Mouse (Mus musculus) hindbrain, embryonic 11.5 days (tissue): ENCODE data around the gene Atp6v1g2. TPM values are rescaled to one million over a fixed set of nuclear protein-coding genes. Genes with fewer than 3 reads are reported as not detected.
"Not testable (repeated sequence)": the region's sequence is repeated elsewhere in the genome, so short reads cannot be mapped to it uniquely, and the experiment has no call there.

Experiments used
- ATAC-seq: fragments of 200-750 bp; cut with Nextera tagmentation; 2 replicates; pipeline ENCODE4 v1.8.0; 2017; ENCODE audit warnings: mild to moderate bottlenecking, moderate TSS enrichment, moderate library complexity; ENCODE audit not compliant: low FRiP score
- DNase-seq: peaks from one replicate; pipeline ENCODE4 v3.0.0-alpha.2; 2015; ENCODE audit warnings: low spot score
- H3K27ac ChIP-seq: fragments of 300-500 bp; sonication (generic); 2 replicates; pipeline ENCODE4 v1.5.1; 2014; ENCODE audit warnings: mild to moderate bottlenecking, low read depth, low read length
- H3K27me3 ChIP-seq: fragments of 300-500 bp; sonication (generic); 2 replicates; pipeline ENCODE4 v1.6.1; 2014; ENCODE audit warnings: mild to moderate bottlenecking, low read length, moderate library complexity, mixed read lengths; ENCODE audit not compliant: control insufficient read depth, insufficient read depth
- H3K36me3 ChIP-seq: fragments of 300-500 bp; sonication (generic); 2 replicates; pipeline ENCODE4 v1.6.1; 2014; ENCODE audit warnings: mild to moderate bottlenecking, low read length, moderate library complexity, mixed read lengths; ENCODE audit not compliant: control insufficient read depth, insufficient read depth
- H3K4me1 ChIP-seq: fragments of 300-500 bp; sonication (generic); replicated peaks from 2 replicates; pipeline ENCODE4 v1.6.1; 2014; ENCODE audit warnings: low read length, mixed read lengths; ENCODE audit not compliant: control insufficient read depth, insufficient read depth
- H3K4me2 ChIP-seq: fragments of 300-500 bp; sonication (generic); replicated peaks from 2 replicates; pipeline ENCODE4 v1.6.1; 2014; ENCODE audit warnings: mild to moderate bottlenecking, low read depth, low read length
- H3K4me3 ChIP-seq: fragments of 300-500 bp; sonication (generic); 2 replicates; pipeline ENCODE4 v1.5.1; 2014; ENCODE audit warnings: low read depth, low read length
- H3K9ac ChIP-seq: fragments of 300-500 bp; sonication (generic); 2 replicates; pipeline ENCODE4 v1.6.1; 2014; ENCODE audit warnings: low read depth, low read length
- H3K9me3 ChIP-seq: fragments of 300-500 bp; sonication (generic); 2 replicates; pipeline ENCODE4 v1.6.1; 2016; ENCODE audit warnings: low read length; ENCODE audit not compliant: control insufficient read depth
- WGBS: fragments of 180-500 bp; shearing (Covaris S2); extraction: QIAGEN DNeasy Blood & Tissue Kit; methylation state at CpG from one replicate; pipeline ENCODE4 v1.1.7; 2014; 5-methylcytosine and 5-hydroxymethylcytosine counted together
- polyA plus RNA-seq: library from polyadenylated mRNA; unstranded; fragments of >200 nt; fragmentation: Nextera tagmentation; extraction: Ambion mirVana; gene quantifications from 2 replicates; pipeline ENCODE4 v1.2.1, GENCODE M21; 2014

Atp6v1g2 gene
- polyA plus RNA-seq, 1 experiment from 2014 or later = 14.7 TPM

- H3K36me3 ChIP-seq = no peaks in the 10 kb centered on the region
- 92% methylated on average over 10 of the region's 10 CpGs for WGBS
- H3K4me3 ChIP-seq = no peak overlapping the region
- no peak overlapping the region for H3K4me2 ChIP-seq
- DNase-seq (no peak), ATAC-seq (no peak)
- no peak overlapping the region for H3K9ac ChIP-seq
- H3K27me3 ChIP-seq = no peaks in the 10 kb centered on the region
- no peaks in the 10 kb centered on the region for H3K9me3 ChIP-seq
- H3K27ac ChIP-seq = no peak overlapping the region
- H3K4me1 ChIP-seq = no peaks in the 10 kb centered on the region
Measured at GRCm38 (mm10) chr17:35231022-35231421, 2.4 kb upstream of the Atp6v1g2 start.

GRCm38 (mm10) chr17:35232043-35232442 is 1.4 kb upstream of the Atp6v1g2 start:
- DNase-seq = peak; percentile 94
- no peak overlapping the region for H3K4me2 ChIP-seq
- WGBS = 14% methylated on average over 12 of the region's 12 CpGs
- H3K4me1 ChIP-seq = 0 out of 2 replicates have a peak, but pooled peaks cover 3% of the 10 kb centered on the region
- no peak overlapping the region for H3K9ac ChIP-seq
- no peaks in the 10 kb centered on the region for H3K36me3 ChIP-seq
- ATAC-seq = no peak
- H3K27ac ChIP-seq = no peak overlapping the region
- no peak overlapping the region for H3K4me3 ChIP-seq
- no peaks in the 10 kb centered on the region for H3K9me3 ChIP-seq
- no peaks in the 10 kb centered on the region for H3K27me3 ChIP-seq

- Histone ChIP-seq H3K27ac (no peak overlapping the region), H3K9me3 (no peaks in the 10 kb centered on the region), H3K4me2 (no peak overlapping the region), H3K36me3 (no peaks in the 10 kb centered on the region), H3K27me3 (no peaks in the 10 kb centered on the region), H3K4me1 (0 out of 2 replicates have a peak, but pooled peaks cover 3% of the 10 kb centered on the region), H3K9ac (no peak overlapping the region), H3K4me3 (no peak overlapping the region)
- WGBS = 93% methylated on average over 5 of the region's 5 CpGs
- ATAC-seq (no peak), DNase-seq (no peak)
Measured at GRCm38 (mm10) chr17:35232659-35233058, 801 bp upstream of the Atp6v1g2 start.

- not testable (repeated sequence) for H3K4me1 ChIP-seq, H3K9me3 ChIP-seq, H3K27me3 ChIP-seq, H3K9ac ChIP-seq, H3K4me3 ChIP-seq, H3K27ac ChIP-seq, H3K36me3 ChIP-seq, DNase-seq, ATAC-seq, H3K4me2 ChIP-seq
- WGBS = 92% methylated on average over 7 of the region's 7 CpGs
Measured at GRCm38 (mm10) chr17:35234090-35234489, 630 bp downstream of the Atp6v1g2 start.

- H3K4me1 ChIP-seq = 0 out of 2 replicates have a peak, but pooled peaks cover 3% of the 10 kb centered on the region
- WGBS = 6% methylated on average over 22 of the region's 31 CpGs
- ATAC-seq (peak; percentile 20; the same call in 1 of the 2 replicates), DNase-seq (peak; percentile 68)
- H3K9me3 ChIP-seq = no peaks in the 10 kb centered on the region
- peak overlapping the region; percentile 87 for H3K9ac ChIP-seq
- no peaks in the 10 kb centered on the region for H3K27me3 ChIP-seq
- H3K36me3 ChIP-seq = no peaks in the 10 kb centered on the region
- peak overlapping the region; percentile 86 for H3K27ac ChIP-seq
- H3K4me2 ChIP-seq = peak overlapping the region; percentile 79
- H3K4me3 ChIP-seq = peak overlapping the region; percentile 46
Measured at GRCm38 (mm10) chr17:35234903-35235302, 1.4 kb downstream of the Atp6v1g2 start.

GRCm38 (mm10) chr17:35235614-35236389 is 2.3 kb downstream of the Atp6v1g2 start, which contains the start of gene Nfkbil1:
Nfkbil1 (minus strand) TSS chr17:35235792.
- peak within 1 kb of the TSS; percentile 87 for H3K9ac ChIP-seq
- no peaks in the 10 kb centered on the region for H3K36me3 ChIP-seq
- peak within 1 kb of the TSS; percentile 86 for H3K27ac ChIP-seq
- peak within 1 kb of the TSS; percentile 79 for H3K4me2 ChIP-seq
- no peaks in the 10 kb centered on the region for H3K9me3 ChIP-seq
- no peaks in the 10 kb centered on the region for H3K27me3 ChIP-seq
- WGBS = under 1% methylated on average over 35 of the region's 35 CpGs
- H3K4me3 ChIP-seq = peak within 1 kb of the TSS; percentile 46
- DNase-seq = peak; percentile 91
- H3K4me1 ChIP-seq = peaks cover 6% of the 10 kb centered on the region
- peak; percentile 83 for ATAC-seq

- no peaks in the 10 kb centered on the region for H3K9me3 ChIP-seq
- H3K4me3 ChIP-seq = peak overlapping the region; percentile 46
- ATAC-seq = peak; percentile 72
- under 1% methylated on average over 18 of the region's 18 CpGs for WGBS
- peak overlapping the region; percentile 86 for H3K27ac ChIP-seq
- peaks cover 6% of the 10 kb centered on the region for H3K4me1 ChIP-seq
- no peaks in the 10 kb centered on the region for H3K27me3 ChIP-seq
- H3K9ac ChIP-seq = peak overlapping the region; percentile 87; the same call in 1 of the 2 replicates
- peak; percentile 99 for DNase-seq
- no peaks in the 10 kb centered on the region for H3K36me3 ChIP-seq
- peak overlapping the region; percentile 79 for H3K4me2 ChIP-seq
Measured at GRCm38 (mm10) chr17:35236390-35236746, 2.9 kb downstream of the Atp6v1g2 start.

- H3K27ac ChIP-seq = no peak overlapping the region
- no peaks in the 10 kb centered on the region for H3K36me3 ChIP-seq
- no peak overlapping the region for H3K9ac ChIP-seq
- ATAC-seq (no peak), DNase-seq (no peak)
- H3K4me1 ChIP-seq = peaks cover 6% of the 10 kb centered on the region
- no peaks in the 10 kb centered on the region for H3K27me3 ChIP-seq
- WGBS = 80% methylated on average over 9 of the region's 9 CpGs
- H3K4me3 ChIP-seq = peak overlapping the region; percentile 46; the same call in 1 of the 2 replicates
- H3K9me3 ChIP-seq = no peaks in the 10 kb centered on the region
- peak overlapping the region; percentile 79; the same call in 1 of the 2 replicates for H3K4me2 ChIP-seq
Measured at GRCm38 (mm10) chr17:35236996-35237395, 3.5 kb downstream of the Atp6v1g2 start.

- Histone ChIP-seq H3K36me3 (no peaks in the 10 kb centered on the region), H3K27ac (no peak overlapping the region), H3K4me1 (peaks cover 6% of the 10 kb centered on the region), H3K9me3 (no peaks in the 10 kb centered on the region), H3K27me3 (no peaks in the 10 kb centered on the region), H3K4me3 (no peak overlapping the region), H3K4me2 (no peak overlapping the region), H3K9ac (no peak overlapping the region)
- no peak for ATAC-seq
- WGBS = 85% methylated on average over 12 of the region's 12 CpGs
- no peak for DNase-seq
Measured at GRCm38 (mm10) chr17:35237504-35237903, 4.0 kb downstream of the Atp6v1g2 start.
